Mouse (Mus musculus) erythroblast, embryonic 14.5 days (primary cell): ENCODE results near the gene Kif1b.

ENCODE experiments used
- GATA1 ChIP-seq: IDR thresholded peaks from 2 replicates; pipeline ENCODE4 v1.6.1; 2012; ENCODE audit warnings: low read length, inconsistent platforms, mixed read lengths
- TAL1 ChIP-seq: IDR thresholded peaks from 3 replicates; pipeline ENCODE4 v1.6.1; 2012; ENCODE audit warnings: low read length, inconsistent platforms, mixed read lengths

GRCm38 (mm10) chr4:149145151-149145550 lies 162.3 kb downstream of the Kif1b start:
- TF ChIP-seq TAL1 (no peak), GATA1 (no peak)
